Mouse (Mus musculus) heart, postnatal 0 days (tissue): ENCODE data around the gene Hus1. TPM values are rescaled to one million over a fixed set of nuclear protein-coding genes. Genes with fewer than 3 reads are reported as not detected.

ENCODE experiments used
- ATAC-seq: fragments of 200-750 bp; cut with Nextera tagmentation; 2 replicates; pipeline ENCODE4 v1.8.0; 2017; ENCODE audit warnings: low read depth, moderate number of reproducible peaks, moderate library complexity; ENCODE audit not compliant: insufficient read depth
- DNase-seq: peaks from one replicate; pipeline ENCODE4 v3.0.0-alpha.2; 2016; ENCODE audit warnings: low spot score
- H3K27ac ChIP-seq: fragments of 300-500 bp; sonication (generic); 2 replicates; pipeline ENCODE4 v1.5.1; 2014; ENCODE audit warnings: low read depth, mild to moderate bottlenecking
- H3K27me3 ChIP-seq: fragments of 300-500 bp; sonication (generic); 2 replicates; pipeline ENCODE4 v1.6.1; 2014; ENCODE audit warnings: low read length, mixed read lengths; ENCODE audit not compliant: control insufficient read depth, insufficient read depth
- H3K36me3 ChIP-seq: fragments of 300-500 bp; sonication (generic); replicated peaks from 2 replicates; pipeline ENCODE4 v1.6.1; 2014; ENCODE audit warnings: low read length, mixed read lengths; ENCODE audit not compliant: control insufficient read depth, insufficient read depth
- H3K4me1 ChIP-seq: fragments of 300-500 bp; sonication (generic); 2 replicates; pipeline ENCODE4 v1.6.1; 2014; ENCODE audit warnings: antibody characterized with exemption; ENCODE audit not compliant: control insufficient read depth, insufficient read depth
- H3K4me2 ChIP-seq: fragments of 300-500 bp; sonication (generic); 2 replicates; pipeline ENCODE4 v1.6.1; 2014; ENCODE audit warnings: low read depth, mild to moderate bottlenecking, low read length, moderate library complexity
- H3K4me3 ChIP-seq: fragments of 300-500 bp; sonication (generic); 2 replicates; pipeline ENCODE4 v1.5.1; 2014; ENCODE audit warnings: low read depth, low read length
- H3K9ac ChIP-seq: fragments of 300-500 bp; sonication (generic); replicated peaks from 2 replicates; pipeline ENCODE4 v1.6.1; 2014; ENCODE audit warnings: low read depth, low read length, mixed read lengths
- H3K9me3 ChIP-seq: fragments of 300-500 bp; sonication (generic); replicated peaks from 2 replicates; pipeline ENCODE4 v1.6.1; 2016; ENCODE audit warnings: low read length; ENCODE audit not compliant: control insufficient read depth
- CTCF ChIP-seq: IDR thresholded peaks from 2 replicates; pipeline ENCODE4 v1.5.1; 2016; ENCODE audit warnings: antibody characterized with exemption, control low read depth, low read depth
- EP300 ChIP-seq: IDR thresholded peaks from 2 replicates; pipeline ENCODE4 v1.6.1; 2016; ENCODE audit warnings: antibody characterized with exemption, low read depth
- WGBS: fragments of 180-500 bp; shearing (Covaris S2); extraction: QIAGEN DNeasy Blood & Tissue Kit; methylation state at CpG from one replicate; pipeline ENCODE4 v1.1.7; 2014; 5-methylcytosine and 5-hydroxymethylcytosine counted together
- polyA plus RNA-seq: library from polyadenylated mRNA; unstranded; fragments of >200 nt; fragmentation: Nextera tagmentation; extraction: Ambion mirVana; gene quantifications from 2 replicates; pipeline ENCODE4 v1.2.1, GENCODE M21; 2015
- total RNA-seq: library from RNA; depleted of rRNA; stranded (reverse); fragments of >200 nt; gene quantifications from 2 replicates; pipeline ENCODE4 v1.2.3, GENCODE M21; 2014; ENCODE audit warnings: low replicate concordance

The Hus1 gene
- total and polyA plus RNA-seq, 2 experiments from 2014 or later, result 8.4 to 14.4 TPM

DNA sequence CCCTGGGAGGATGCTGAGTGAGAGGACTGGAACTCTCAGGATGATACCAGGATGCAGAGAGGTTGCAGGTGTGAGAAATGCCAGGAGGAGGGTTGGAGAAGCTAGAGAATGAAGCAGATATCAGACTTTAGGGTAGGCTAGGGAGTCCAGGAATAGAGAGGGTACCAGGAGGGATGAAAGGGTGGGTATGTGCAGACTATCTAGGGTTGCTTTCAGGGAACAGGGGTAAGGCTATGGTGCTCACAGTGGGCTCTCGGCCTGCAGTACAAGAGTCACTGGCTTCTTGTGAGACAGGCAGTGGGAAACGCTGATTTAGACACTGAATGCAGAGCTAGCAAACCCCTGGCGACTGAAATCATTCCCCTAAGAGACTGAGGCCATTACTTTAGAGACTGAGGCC, 37.8 kb downstream of the Hus1 start, which contains the start of gene Pkd1l1:
Gene Pkd1l1, minus strand, starts transcription at position 101 of the 400 bp plus-strand sequence.
- DNase-seq, result no peak
- Histone ChIP-seq H3K27ac (no peak within 1 kb of the TSS), H3K4me2 (no peak within 1 kb of the TSS), H3K4me3 (no peak within 1 kb of the TSS), H3K27me3 (no peaks in the 10 kb centered on the region), H3K9me3 (no peaks in the 10 kb centered on the region), H3K36me3 (no peaks in the 10 kb centered on the region), H3K4me1 (no peaks in the 10 kb centered on the region), H3K9ac (no peak within 1 kb of the TSS)
- TF ChIP-seq CTCF, result no peak
- no peak for TF ChIP-seq EP300
- 76% methylated on average over 3 of the region's 3 CpGs for WGBS
- ATAC-seq, result no peak

DNA sequence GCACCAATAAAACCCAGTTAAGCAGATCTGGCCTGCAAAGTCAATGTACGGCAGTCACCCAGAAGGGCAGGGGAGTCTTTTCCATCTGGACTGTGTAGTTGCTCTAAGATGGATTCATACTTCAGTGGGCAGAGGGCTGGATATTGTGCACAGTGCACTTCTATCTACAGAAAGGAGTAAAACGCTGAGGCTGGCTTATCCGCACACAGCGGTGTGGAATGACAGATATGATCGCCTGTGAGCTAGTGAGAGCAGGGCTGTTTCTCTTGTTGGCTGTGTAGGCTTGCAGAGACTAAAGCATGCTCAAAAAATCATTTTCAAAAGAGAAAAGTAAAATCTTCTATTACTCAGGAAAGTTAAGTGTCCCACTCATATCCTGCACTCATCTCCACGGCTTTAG, 38.9 kb downstream of the Hus1 start:
- H3K4me2 ChIP-seq, result no peak overlapping the region
- 47% methylated on average over 6 of the region's 6 CpGs for WGBS
- no peaks in the 10 kb centered on the region for H3K4me1 ChIP-seq
- no peaks in the 10 kb centered on the region for H3K36me3 ChIP-seq
- no peak for TF ChIP-seq CTCF
- no peak for TF ChIP-seq EP300
- no peak overlapping the region for H3K9ac ChIP-seq
- H3K27me3 ChIP-seq, result no peaks in the 10 kb centered on the region
- ATAC-seq, result no peak
- no peak for DNase-seq
- no peaks in the 10 kb centered on the region for H3K9me3 ChIP-seq
- no peak overlapping the region for H3K4me3 ChIP-seq
- H3K27ac ChIP-seq, result no peak overlapping the region

DNA sequence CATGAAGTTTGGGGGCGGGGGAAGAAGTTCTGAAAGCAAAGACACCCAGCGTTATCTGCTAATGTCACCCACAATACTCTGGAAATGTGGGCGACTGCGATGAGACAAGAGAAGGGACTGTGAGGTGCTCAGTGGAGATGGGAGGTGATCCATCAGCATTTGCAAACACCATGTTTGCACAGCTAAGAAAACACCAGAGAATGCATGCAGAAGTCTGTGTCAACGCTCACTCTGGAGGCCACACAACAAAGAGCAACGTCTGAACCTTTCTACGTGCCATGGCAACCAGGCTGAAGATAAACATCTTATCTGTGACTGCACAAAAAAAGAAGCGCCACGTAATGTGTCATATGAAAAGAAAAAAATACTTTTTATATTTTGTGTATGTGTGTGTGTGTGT, 40.5 kb downstream of the Hus1 start:
- no peak overlapping the region for H3K4me2 ChIP-seq
- no peaks in the 10 kb centered on the region for H3K27me3 ChIP-seq
- no peaks in the 10 kb centered on the region for H3K9me3 ChIP-seq
- DNase-seq, result no peak
- H3K4me3 ChIP-seq, result no peak overlapping the region
- no peak overlapping the region for H3K9ac ChIP-seq
- no peak for ATAC-seq
- H3K36me3 ChIP-seq, result no peaks in the 10 kb centered on the region
- no peak for TF ChIP-seq CTCF
- H3K4me1 ChIP-seq, result no peaks in the 10 kb centered on the region
- H3K27ac ChIP-seq, result no peak overlapping the region
- WGBS, result 68% methylated on average over 9 of the region's 9 CpGs

DNA sequence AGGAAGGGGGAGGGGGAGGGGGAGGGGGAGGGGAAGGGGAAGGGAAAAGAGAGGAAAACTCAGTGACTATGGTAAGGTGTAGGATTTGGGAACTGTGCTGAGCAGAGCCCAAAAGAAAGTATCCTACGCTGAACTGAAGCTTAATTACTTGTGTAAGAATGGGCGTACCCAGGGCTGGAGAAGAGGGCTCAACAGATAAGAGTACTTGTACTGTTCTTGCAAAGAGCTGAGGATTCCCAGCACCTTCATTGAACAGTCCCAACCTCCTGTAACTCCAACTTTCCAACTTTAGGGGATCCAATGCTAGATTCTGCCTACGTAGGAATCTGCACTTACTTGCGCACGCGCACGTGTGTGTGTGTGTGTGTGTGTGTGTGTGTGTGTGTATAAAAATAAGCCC, 42.9 kb downstream of the Hus1 start:
- no peak for ATAC-seq
- Histone ChIP-seq H3K36me3 (no peaks in the 10 kb centered on the region), H3K27me3 (no peaks in the 10 kb centered on the region), H3K9ac (no peak overlapping the region), H3K4me1 (no peaks in the 10 kb centered on the region), H3K4me2 (no peak overlapping the region), H3K4me3 (no peak overlapping the region), H3K27ac (no peak overlapping the region), H3K9me3 (no peaks in the 10 kb centered on the region)
- TF ChIP-seq EP300 (no peak), CTCF (no peak)
- WGBS, result 92% methylated on average over 7 of the region's 7 CpGs
- DNase-seq, result no peak

DNA sequence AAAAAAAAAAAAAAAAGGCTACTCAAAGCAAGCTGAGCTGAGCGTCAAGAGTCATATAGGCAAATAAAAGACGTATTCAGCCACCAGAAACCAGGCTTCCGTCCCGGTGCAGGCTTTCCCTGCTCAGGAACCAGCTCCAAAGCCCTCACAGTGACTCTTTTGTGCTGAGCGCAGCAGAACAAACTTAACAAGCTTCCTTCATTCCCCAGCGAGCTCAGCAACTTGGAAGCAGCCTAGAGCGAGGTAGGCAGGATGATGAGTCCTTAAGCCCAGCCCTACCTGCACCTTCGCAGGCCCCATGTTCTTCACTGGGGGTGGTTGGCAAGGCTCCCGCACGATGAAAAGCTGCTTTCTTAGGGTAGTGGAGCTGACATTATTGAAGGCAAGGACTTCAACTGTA, 52.4 kb downstream of the Hus1 start:
- ATAC-seq, result no peak
- Histone ChIP-seq H3K9ac (no peak overlapping the region), H3K36me3 (no peaks in the 10 kb centered on the region), H3K9me3 (no peaks in the 10 kb centered on the region), H3K27me3 (no peaks in the 10 kb centered on the region), H3K4me3 (no peak overlapping the region), H3K27ac (no peak overlapping the region), H3K4me1 (no peaks in the 10 kb centered on the region), H3K4me2 (no peak overlapping the region)
- no peak for DNase-seq
- WGBS, result 72% methylated on average over 10 of the region's 10 CpGs
- no peak for TF ChIP-seq CTCF
- no peak for TF ChIP-seq EP300

DNA sequence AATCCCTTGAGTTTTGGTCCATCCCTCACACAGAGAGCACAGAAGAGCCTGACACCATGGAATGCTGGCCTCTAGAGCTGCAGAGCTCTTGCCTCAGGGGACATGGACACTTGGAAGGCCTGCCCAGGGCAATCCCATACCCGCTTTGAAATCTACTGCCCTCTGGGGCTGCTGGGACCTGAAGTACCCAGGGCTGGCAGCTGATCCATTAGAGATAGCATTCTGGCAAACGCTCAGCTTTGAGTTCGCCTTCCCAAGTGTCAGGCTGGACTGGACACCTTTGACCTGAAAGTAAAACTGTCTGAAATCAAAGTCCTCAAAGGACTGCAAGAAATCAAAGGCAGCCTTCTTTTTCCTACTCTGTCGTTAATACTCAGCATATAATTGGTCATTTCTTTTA, 52.9 kb downstream of the Hus1 start:
- Histone ChIP-seq H3K9ac (no peak overlapping the region), H3K27me3 (no peaks in the 10 kb centered on the region), H3K27ac (no peak overlapping the region), H3K9me3 (no peaks in the 10 kb centered on the region), H3K4me1 (no peaks in the 10 kb centered on the region), H3K4me3 (no peak overlapping the region), H3K36me3 (no peaks in the 10 kb centered on the region), H3K4me2 (no peak overlapping the region)
- WGBS, result 51% methylated on average over 4 of the region's 4 CpGs
- TF ChIP-seq EP300 (no peak), CTCF (no peak)
- ATAC-seq (no peak), DNase-seq (no peak)
